Mouse (Mus musculus) bone marrow, adult 2 months (tissue): ENCODE results near the gene Tpbgl. TPM values are rescaled to one million over a fixed set of nuclear protein-coding genes. Genes with fewer than 3 reads are reported as not detected.

ENCODE experiments used
- H3K27ac ChIP-seq: fragments of 200-500 bp; 2 replicates; pipeline ENCODE4 v1.5.1; 2012; ENCODE audit warnings: low read depth, mild to moderate bottlenecking, control low read depth, inconsistent platforms, low read length; ENCODE audit not compliant: control insufficient read depth, poor library complexity, insufficient read depth
- H3K4me1 ChIP-seq: fragments of 200-500 bp; 2 replicates; pipeline ENCODE4 v1.6.1; 2011; ENCODE audit warnings: low read length; ENCODE audit not compliant: control insufficient read depth, insufficient read depth
- H3K4me3 ChIP-seq: fragments of 200-500 bp; replicated peaks from 2 replicates; pipeline ENCODE3; 2011; ENCODE audit warnings: mild to moderate bottlenecking, low read depth, low read length, control low read depth; ENCODE audit not compliant: control insufficient read depth
- CTCF ChIP-seq: fragments of 200-500 bp; IDR thresholded peaks from 2 replicates; pipeline ENCODE4 v1.5.1; 2011; ENCODE audit warnings: low read length, control low read depth; ENCODE audit not compliant: control insufficient read depth, insufficient read depth
- POLR2A ChIP-seq: fragments of 200-500 bp; IDR thresholded peaks from 2 replicates; pipeline ENCODE4 v1.6.1; 2011; ENCODE audit warnings: low read depth, mild to moderate bottlenecking, control low read depth, low read length, borderline replicate concordance; ENCODE audit not compliant: control insufficient read depth
- WGBS: fragments of 180-500 bp; shearing (Covaris S2); methylation state at CpG from one replicate; pipeline ENCODE4 v1.1.7; 2018; 5-methylcytosine and 5-hydroxymethylcytosine counted together
- polyA plus RNA-seq: library from polyadenylated mRNA; stranded (reverse); fragments of >200 nt; gene quantifications from 2 replicates; pipeline ENCODE4 v1.2.4, GENCODE M21; 2011; ENCODE audit warnings: low replicate concordance; ENCODE audit not compliant: missing spikeins, insufficient read depth, insufficient read length

Tpbgl gene
- polyA plus RNA-seq, 1 experiment: not detected

DNA sequence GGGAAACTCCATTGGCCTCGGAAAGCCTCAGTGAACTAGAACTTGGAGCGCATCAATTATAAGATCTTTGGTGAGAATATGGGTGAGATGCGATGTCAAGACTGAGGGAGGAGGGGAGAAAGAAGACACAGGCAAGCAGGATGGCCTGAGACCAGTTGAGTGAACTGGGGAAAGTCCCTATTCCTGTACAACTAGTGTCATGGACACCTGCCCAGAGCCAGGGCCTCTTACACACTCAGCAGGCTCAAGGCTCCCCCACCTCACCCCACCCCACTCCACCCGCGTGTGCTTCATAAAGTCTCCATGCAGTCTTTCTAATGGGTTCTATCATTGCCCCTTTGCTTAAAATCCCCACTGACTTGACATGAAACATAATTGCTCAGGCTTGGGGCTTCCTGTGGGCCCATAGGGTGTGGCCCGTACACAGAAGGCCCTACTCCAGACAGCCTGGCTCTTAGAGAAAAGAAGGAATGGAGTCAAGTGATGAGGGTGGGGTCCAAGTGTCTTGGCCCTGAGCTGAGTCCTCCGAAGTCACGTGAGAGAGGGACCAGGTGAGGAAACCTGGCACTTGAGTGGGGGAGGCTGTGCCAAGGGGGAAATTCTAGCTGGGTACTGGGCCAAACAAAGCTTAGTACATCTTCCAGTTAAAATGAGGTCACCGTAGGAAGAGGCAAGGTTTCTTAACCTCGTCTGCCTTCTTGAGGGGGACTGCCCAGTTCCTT is 39.0 kb upstream of the Tpbgl start:
- H3K27ac ChIP-seq: no peak overlapping the region
- no peak overlapping the region for H3K4me3 ChIP-seq
- TF ChIP-seq POLR2A: no peak
- no peak for TF ChIP-seq CTCF
- 80% methylated on average over 10 of the region's 10 CpGs for WGBS
- H3K4me1 ChIP-seq: no peaks in the 10 kb centered on the region

DNA sequence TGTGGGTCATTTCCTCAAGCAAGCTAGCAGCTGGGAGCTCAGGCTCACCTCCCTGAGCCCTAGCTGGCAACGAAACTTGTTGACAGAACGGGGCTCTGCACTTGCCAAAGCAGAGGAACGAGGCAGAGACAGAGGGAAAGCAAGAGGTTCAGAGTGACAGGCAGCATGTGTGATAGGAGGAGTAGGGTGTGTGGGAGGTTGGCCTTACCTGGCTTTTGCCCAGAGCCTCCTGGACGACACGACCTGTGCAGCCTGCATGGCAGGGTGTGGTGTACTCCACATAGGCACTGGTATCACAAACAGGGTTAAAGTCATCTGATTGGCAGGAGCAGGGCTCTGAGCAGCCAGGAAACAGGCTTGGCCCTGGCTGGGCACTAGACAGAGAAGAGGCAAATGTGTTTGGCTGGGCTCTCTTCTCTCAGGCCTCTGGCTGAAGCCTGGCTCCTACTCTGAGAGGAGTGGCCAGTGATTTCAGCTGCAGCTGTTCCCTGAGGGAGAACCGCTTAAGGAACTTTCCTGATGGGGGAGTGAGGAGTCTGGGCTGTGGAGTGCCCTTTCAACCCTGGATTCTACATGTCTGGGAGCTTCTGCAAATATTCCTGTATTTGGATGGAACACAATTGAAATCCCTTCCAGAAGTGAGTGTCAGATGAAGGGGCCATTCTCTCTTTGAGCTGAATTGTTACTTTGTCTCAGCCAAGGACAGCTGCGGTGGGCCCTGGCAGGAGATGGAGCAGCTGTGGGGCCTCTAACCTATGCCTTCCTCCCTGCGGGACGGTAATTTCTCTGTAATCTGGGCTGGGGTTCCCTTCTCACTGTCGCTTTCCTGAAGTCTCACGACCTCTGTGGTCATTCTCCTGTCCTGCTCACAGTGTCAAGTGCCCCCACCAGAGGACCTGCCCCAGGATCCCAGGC is 37.9 kb upstream of the Tpbgl start:
- Histone ChIP-seq H3K4me3 (no peak overlapping the region), H3K27ac (no peak overlapping the region), H3K4me1 (no peaks in the 10 kb centered on the region)
- 63% methylated on average over 11 of the region's 11 CpGs for WGBS
- TF ChIP-seq POLR2A: no peak

DNA sequence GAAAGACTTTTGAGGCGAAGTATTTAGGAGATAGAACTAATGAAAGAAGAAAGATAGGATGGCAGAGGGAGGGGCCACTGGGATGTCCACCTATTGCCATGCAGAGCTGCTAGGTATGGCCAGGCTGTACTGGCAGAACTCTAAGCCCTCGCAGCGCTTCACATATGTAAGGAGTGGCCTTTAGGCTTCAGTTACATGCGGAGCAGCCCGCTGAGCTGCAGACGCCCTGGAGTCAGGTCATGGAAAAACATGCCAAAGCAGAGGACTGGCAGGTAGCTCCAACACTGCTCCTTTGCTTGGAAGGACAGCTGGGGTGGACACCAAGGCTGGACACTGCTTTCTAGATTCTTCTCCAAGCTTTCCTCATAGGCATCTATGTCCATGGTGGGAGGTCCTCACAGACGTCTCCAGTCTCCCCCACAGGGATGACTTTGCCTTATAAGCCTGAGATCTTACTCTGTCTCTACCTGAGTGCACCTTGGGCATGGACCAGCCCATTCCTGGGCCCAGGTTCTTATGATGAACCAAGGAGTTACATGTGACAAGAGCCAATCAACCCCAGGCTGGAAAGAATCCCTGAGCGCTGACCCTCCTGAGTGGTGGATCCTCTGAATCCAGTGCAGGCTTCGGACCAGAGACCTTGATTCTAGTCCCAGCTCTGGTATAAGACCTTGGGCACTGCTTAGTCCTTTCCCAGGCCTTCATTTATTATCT is 36.8 kb upstream of the Tpbgl start:
- TF ChIP-seq CTCF (no peak), POLR2A (no peak)
- no peaks in the 10 kb centered on the region for H3K4me1 ChIP-seq
- 80% methylated on average over 9 of the region's 9 CpGs for WGBS

DNA sequence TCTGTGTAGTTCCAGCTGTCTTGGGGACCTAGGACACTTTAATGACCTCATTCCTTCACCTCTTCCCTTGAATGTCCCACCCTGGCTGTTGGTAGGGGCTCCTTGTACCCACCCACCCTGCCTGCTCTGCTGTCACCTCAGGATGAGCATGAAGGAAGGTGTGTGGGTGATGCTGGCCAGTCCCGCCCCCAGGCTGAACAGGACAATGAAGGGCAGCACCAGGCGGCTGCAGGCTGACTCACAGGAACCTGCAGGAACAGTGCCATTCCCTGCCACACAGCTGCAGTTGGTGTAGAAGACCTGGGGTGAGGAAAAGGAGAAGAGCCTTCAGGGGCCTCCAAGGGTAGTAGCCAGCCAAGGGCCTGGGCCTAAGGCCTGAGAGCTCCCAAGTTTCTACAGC is 35.4 kb upstream of the Tpbgl start:
- 58% methylated on average over 2 of the region's 2 CpGs for WGBS
- TF ChIP-seq CTCF (no peak), POLR2A (no peak)
- no peak overlapping the region for H3K4me3 ChIP-seq

More for the DNA sequence above, 36.8 kb upstream of the Tpbgl start:
- H3K27ac ChIP-seq: no peak overlapping the region
- no peak overlapping the region for H3K4me3 ChIP-seq

DNA sequence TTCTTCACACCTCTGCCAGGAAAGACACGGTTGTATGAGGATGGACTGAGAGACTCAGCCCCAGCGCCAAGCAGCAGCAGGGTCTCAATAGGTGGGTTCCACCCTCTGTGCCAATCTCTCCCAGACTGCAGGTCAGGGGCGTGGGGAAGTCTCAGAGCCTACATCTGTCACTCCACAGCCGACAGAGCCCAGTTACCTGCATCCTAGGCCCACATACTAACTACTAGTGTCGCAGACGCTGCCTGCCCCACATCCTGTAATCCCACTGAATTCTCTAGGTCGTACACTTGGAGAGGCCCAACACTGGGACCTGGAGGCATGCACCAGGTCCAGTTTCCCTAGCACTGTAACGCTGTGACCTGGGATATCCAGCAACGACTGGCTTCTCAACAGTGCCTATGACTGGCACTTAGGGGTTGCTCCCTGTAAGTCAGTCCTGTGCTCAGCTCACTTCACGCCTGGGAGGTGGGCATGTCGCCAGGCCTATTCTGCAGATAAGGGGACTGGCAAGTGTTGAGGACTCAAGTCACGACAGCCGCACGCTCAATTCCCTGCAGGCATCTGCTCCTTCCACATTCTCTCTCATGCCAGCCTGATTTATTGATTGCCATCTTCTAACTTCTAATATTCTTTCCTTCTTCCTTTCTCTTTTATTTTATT is 34.8 kb upstream of the Tpbgl start:
- 75% methylated on average over 14 of the region's 14 CpGs for WGBS
- Histone ChIP-seq H3K27ac (no peak overlapping the region), H3K4me1 (no peaks in the 10 kb centered on the region), H3K4me3 (no peak overlapping the region)
- TF ChIP-seq POLR2A (no peak), CTCF (no peak)

More for the DNA sequence above, 35.4 kb upstream of the Tpbgl start:
- Histone ChIP-seq H3K4me1 (no peaks in the 10 kb centered on the region), H3K27ac (no peak overlapping the region)

DNA sequence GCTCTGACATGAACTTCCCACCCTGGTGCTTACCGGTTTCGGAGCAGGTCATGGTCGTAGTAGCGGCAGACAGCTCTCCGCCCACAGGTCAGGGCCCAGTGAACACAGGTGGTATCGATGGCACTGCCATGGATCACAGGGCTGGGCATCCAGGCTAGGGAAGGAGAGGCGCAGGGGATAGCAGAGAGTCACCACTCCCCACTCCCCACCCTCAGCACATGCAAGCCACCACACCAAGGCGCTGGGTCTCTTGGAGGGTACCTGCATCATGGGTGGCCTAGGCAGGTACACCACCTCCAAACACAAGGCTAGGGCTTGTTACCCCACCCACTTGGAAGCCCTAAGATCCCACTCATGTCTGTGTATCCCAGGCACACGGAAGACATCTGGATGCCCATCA is 34.2 kb upstream of the Tpbgl start:
- WGBS: 92% methylated on average over 9 of the region's 9 CpGs
- Histone ChIP-seq H3K4me3 (no peak overlapping the region), H3K4me1 (no peaks in the 10 kb centered on the region), H3K27ac (no peak overlapping the region)
- TF ChIP-seq POLR2A (no peak), CTCF (no peak)

DNA sequence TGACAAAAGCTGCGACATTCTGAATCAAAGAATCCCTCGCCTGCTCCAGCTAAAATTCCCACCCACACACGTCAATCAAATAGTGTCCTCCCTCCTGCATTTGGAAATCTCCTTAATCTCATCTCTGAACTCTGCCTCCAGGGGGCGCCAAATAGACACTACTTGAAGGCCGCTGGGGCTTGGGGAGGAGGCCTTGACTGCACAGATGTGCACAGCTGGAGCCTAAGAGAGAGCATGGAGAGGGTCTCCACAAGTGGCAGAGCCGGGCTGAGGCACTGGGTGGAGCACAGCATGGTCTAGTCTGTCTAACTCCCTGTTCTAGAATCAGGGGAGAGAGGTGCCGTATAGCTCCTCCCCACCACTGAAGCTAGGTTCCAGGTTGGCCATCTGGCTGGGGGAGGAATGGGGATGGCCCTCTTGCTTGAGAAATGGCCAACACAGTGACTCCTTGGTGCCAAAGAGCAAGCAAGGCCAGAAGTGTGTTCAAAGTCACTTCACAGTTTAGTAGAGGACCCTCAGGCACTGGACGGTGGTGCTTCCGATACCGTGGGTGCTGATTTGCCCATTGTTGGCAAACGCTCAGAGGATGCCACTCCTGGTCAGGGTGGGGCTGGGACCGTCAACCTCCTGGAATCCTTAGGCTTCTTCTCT is 32.6 kb upstream of the Tpbgl start:
- Histone ChIP-seq H3K4me3 (no peak overlapping the region), H3K4me1 (no peaks in the 10 kb centered on the region), H3K27ac (no peak overlapping the region)
- WGBS: 47% methylated on average over 12 of the region's 12 CpGs
- TF ChIP-seq POLR2A (no peak), CTCF (peak; percentile 68)

DNA sequence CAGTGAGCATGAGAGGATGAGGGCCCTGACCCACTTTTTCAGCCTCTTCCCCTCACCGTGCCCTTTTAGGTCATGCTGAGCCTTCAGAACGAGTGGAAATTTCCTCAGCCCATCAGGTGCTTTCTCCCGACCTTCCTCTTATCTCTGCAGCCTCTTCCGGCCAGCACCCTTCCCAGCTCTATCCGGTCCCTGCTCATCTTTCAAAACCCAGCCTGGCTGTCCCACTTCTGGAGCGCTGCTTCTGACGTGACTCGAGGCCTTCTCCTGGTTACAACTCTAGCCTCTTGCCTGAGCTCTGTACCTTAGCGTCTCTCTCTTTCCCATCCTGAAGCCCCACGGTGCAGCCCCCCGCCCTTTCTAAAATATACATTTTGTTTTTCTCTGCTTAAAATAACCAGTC is 27.3 kb upstream of the Tpbgl start:
- H3K27ac ChIP-seq: no peak overlapping the region
- no peak overlapping the region for H3K4me3 ChIP-seq
- TF ChIP-seq CTCF (no peak), POLR2A (no peak)
- 69% methylated on average over 11 of the region's 11 CpGs for WGBS
- H3K4me1 ChIP-seq: no peaks in the 10 kb centered on the region
